Mouse (Mus musculus) MEL (cell line): ENCODE measurements around the gene Abhd12. TPM values are rescaled to one million over a fixed set of nuclear protein-coding genes. Genes with fewer than 3 reads are reported as not detected.

Experiments used
- DNase-seq: peaks from one replicate; pipeline ENCODE4 v3.0.0; 2011; ENCODE audit warnings: low read depth, low spot score
- H3K27ac ChIP-seq: 2 replicates; pipeline ENCODE4 v1.5.1; 2012; ENCODE audit warnings: low read depth, mild to moderate bottlenecking, control low read depth, low read length, moderate library complexity; ENCODE audit not compliant: control insufficient read depth
- H3K27me3 ChIP-seq, 2 experiments: fragments of 150-350 bp in 1 of 2; sonication (generic) in 1 of 2; 2 replicates each; pipeline ENCODE4 v1.6.1; 2012; ENCODE audit warnings: low read length in 2 of 2, mild to moderate bottlenecking in 2 of 2, improper control_type of control experiment in 1 of 2, moderate library complexity in 1 of 2; ENCODE audit not compliant: insufficient read depth in 2 of 2, control insufficient read depth in 1 of 2
- H3K36me3 ChIP-seq, 2 experiments: 2 replicates each; pipeline ENCODE4 v1.6.1; 2012 to 2014; ENCODE audit warnings: low read length in 2 of 2, improper control_type of control experiment in 1 of 2, inconsistent platforms in 1 of 2, mild to moderate bottlenecking in 1 of 2; ENCODE audit not compliant: insufficient read depth in 2 of 2, control insufficient read depth in 1 of 2
- H3K4me1 ChIP-seq, 2 experiments: fragments of 150-350 bp in 1 of 2; sonication (generic) in 1 of 2; 2 replicates each; pipeline ENCODE4 v1.6.1; 2012; ENCODE audit warnings: low read length in 2 of 2, improper control_type of control experiment in 1 of 2, mild to moderate bottlenecking in 1 of 2; ENCODE audit not compliant: insufficient read depth in 2 of 2, control insufficient read depth in 1 of 2
- H3K4me3 ChIP-seq, 2 experiments: fragments of 150-350 bp in 1 of 2; sonication (generic) in 1 of 2; 2 replicates each; pipeline ENCODE4 v1.5.1; 2012; ENCODE audit warnings: low read depth in 2 of 2, low read length in 2 of 2, mild to moderate bottlenecking in 2 of 2, moderate library complexity in 2 of 2, control low read depth in 1 of 2, improper control_type of control experiment in 1 of 2; ENCODE audit not compliant: control insufficient read depth in 1 of 2, insufficient read depth in 1 of 2
- H3K79me2 ChIP-seq: 2 replicates; pipeline ENCODE4 v1.6.1; 2012; ENCODE audit warnings: mild to moderate bottlenecking, low read length, moderate library complexity; ENCODE audit not compliant: control insufficient read depth, poor library complexity, insufficient read depth
- H3K9ac ChIP-seq: 2 replicates; pipeline ENCODE4 v1.6.1; 2012; ENCODE audit warnings: low read depth, mild to moderate bottlenecking, control low read depth, low read length, moderate library complexity; ENCODE audit not compliant: control insufficient read depth, poor library complexity, severe bottlenecking
- H3K9me3 ChIP-seq: fragments of 150-350 bp; sonication (generic); replicated peaks from 2 replicates; pipeline ENCODE4 v1.6.1; 2012; ENCODE audit warnings: mild to moderate bottlenecking, low read length, improper control_type of control experiment, moderate library complexity; ENCODE audit not compliant: insufficient read depth
- BHLHE40 ChIP-seq: IDR thresholded peaks from 2 replicates; pipeline ENCODE4 v1.6.1; 2012; ENCODE audit warnings: low read depth, mild to moderate bottlenecking, inconsistent platforms, low read length, improper control_type of control experiment, borderline replicate concordance
- CHD2 ChIP-seq: IDR thresholded peaks from 2 replicates; pipeline ENCODE4 v1.6.1; 2011; ENCODE audit warnings: low read length, improper control_type of control experiment
- CTCF ChIP-seq, 3 experiments: IDR thresholded peaks in 2 of 3; conservative IDR thresholded peaks in 1 of 3; 2 replicates each; pipeline ENCODE4 v1.5.1; 2011 to 2012; ENCODE audit warnings: low read length in 3 of 3, low read depth in 2 of 3, mild to moderate bottlenecking in 2 of 3, improper control_type of control experiment in 1 of 3, inconsistent platforms in 1 of 3, mixed read lengths in 1 of 3, moderate library complexity in 1 of 3; ENCODE audit not compliant: control insufficient read depth in 1 of 3, insufficient read depth in 1 of 3, poor library complexity in 1 of 3, severe bottlenecking in 1 of 3
- ELF1 ChIP-seq: IDR thresholded peaks from 2 replicates; pipeline ENCODE4 v1.6.1; 2014; ENCODE audit warnings: low read depth, mild to moderate bottlenecking, inconsistent platforms, low read length, improper control_type of control experiment, moderate library complexity
- EP300 ChIP-seq, 2 experiments: IDR thresholded peaks; 2 replicates each; pipeline ENCODE4 v1.6.1; 2011; ENCODE audit warnings: improper control_type of control experiment in 2 of 2, low read length in 2 of 2, low read depth in 1 of 2, mild to moderate bottlenecking in 1 of 2
- ETS1 ChIP-seq: IDR thresholded peaks from 2 replicates; pipeline ENCODE4 v1.6.1; 2012; ENCODE audit warnings: low read depth, mild to moderate bottlenecking, inconsistent platforms, low read length, improper control_type of control experiment, moderate library complexity
- GATA1 ChIP-seq: IDR thresholded peaks from 2 replicates; pipeline ENCODE4 v1.6.1; 2011; ENCODE audit warnings: low read depth, low read length, improper control_type of control experiment
- KAT2A ChIP-seq: conservative IDR thresholded peaks from 2 replicates; pipeline ENCODE4 v1.6.1; 2012; ENCODE audit warnings: low read depth, low read length, improper control_type of control experiment, inconsistent platforms
- MAFK ChIP-seq: IDR thresholded peaks from 2 replicates; pipeline ENCODE4 v1.6.1; 2011; ENCODE audit warnings: low read depth, mild to moderate bottlenecking, low read length, improper control_type of control experiment, borderline replicate concordance
- MAX ChIP-seq: IDR thresholded peaks from 2 replicates; pipeline ENCODE4 v1.6.1; 2011; ENCODE audit warnings: low read length, improper control_type of control experiment
- MEF2A ChIP-seq: IDR thresholded peaks from 2 replicates; pipeline ENCODE4 v1.6.1; 2014; ENCODE audit warnings: low read depth, mild to moderate bottlenecking, inconsistent platforms, low read length, improper control_type of control experiment; ENCODE audit not compliant: poor library complexity, insufficient replicate concordance, severe bottlenecking; ENCODE audit errors: extremely low read depth
- MXI1 ChIP-seq: IDR thresholded peaks from 2 replicates; pipeline ENCODE4 v1.6.1; 2011; ENCODE audit warnings: mild to moderate bottlenecking, low read depth, low read length, improper control_type of control experiment
- MYB ChIP-seq: IDR thresholded peaks from 2 replicates; pipeline ENCODE4 v1.6.1; 2011; ENCODE audit warnings: mild to moderate bottlenecking, low read depth, low read length, improper control_type of control experiment
- MYC ChIP-seq: IDR thresholded peaks from 2 replicates; pipeline ENCODE4 v1.6.1; 2011; ENCODE audit warnings: low read depth, mild to moderate bottlenecking, low read length, improper control_type of control experiment, moderate library complexity
- NELFE ChIP-seq: IDR thresholded peaks from 2 replicates; pipeline ENCODE4 v1.6.1; 2011; ENCODE audit warnings: low read depth, low read length, improper control_type of control experiment
- POLR2A ChIP-seq, 2 experiments: IDR thresholded peaks; 2 replicates each; pipeline ENCODE4 v1.6.1; 2011 to 2012; ENCODE audit warnings: low read length in 2 of 2, mild to moderate bottlenecking in 2 of 2, control low read depth in 1 of 2, improper control_type of control experiment in 1 of 2, low read depth in 1 of 2, moderate library complexity in 1 of 2; ENCODE audit not compliant: control insufficient read depth in 1 of 2, insufficient read depth in 1 of 2, poor library complexity in 1 of 2
- POLR2AphosphoS2 ChIP-seq: IDR thresholded peaks from 2 replicates; pipeline ENCODE4 v1.6.1; 2011; ENCODE audit warnings: low read length, improper control_type of control experiment
- RAD21 ChIP-seq: IDR thresholded peaks from 2 replicates; pipeline ENCODE4 v1.6.1; 2011; ENCODE audit warnings: mild to moderate bottlenecking, low read depth, low read length, improper control_type of control experiment
- RCOR1 ChIP-seq: IDR thresholded peaks from 2 replicates; pipeline ENCODE4 v1.6.1; 2012; ENCODE audit warnings: low read depth, mild to moderate bottlenecking, inconsistent platforms, low read length, improper control_type of control experiment
- SIN3A ChIP-seq: IDR thresholded peaks from 2 replicates; pipeline ENCODE4 v1.6.1; 2012; ENCODE audit warnings: low read length, improper control_type of control experiment, inconsistent platforms
- TAL1 ChIP-seq: IDR thresholded peaks from 2 replicates; pipeline ENCODE4 v1.6.1; 2012; ENCODE audit warnings: mild to moderate bottlenecking, inconsistent platforms, low read length, moderate library complexity, mixed read lengths
- USF1 ChIP-seq: IDR thresholded peaks from 2 replicates; pipeline ENCODE4 v1.6.1; 2014; ENCODE audit warnings: low read depth, mild to moderate bottlenecking, inconsistent platforms, low read length, improper control_type of control experiment, moderate library complexity
- USF2 ChIP-seq, 2 experiments: IDR thresholded peaks; 2 replicates each; pipeline ENCODE4 v1.6.1; 2011 to 2012; ENCODE audit warnings: improper control_type of control experiment in 2 of 2, low read length in 2 of 2, borderline replicate concordance in 1 of 2, inconsistent platforms in 1 of 2, low read depth in 1 of 2, mild to moderate bottlenecking in 1 of 2; ENCODE audit not compliant: insufficient read depth in 1 of 2
- ZKSCAN1 ChIP-seq: IDR thresholded peaks from 2 replicates; pipeline ENCODE4 v1.6.1; 2012; ENCODE audit warnings: low read depth, mild to moderate bottlenecking, inconsistent platforms, low read length, improper control_type of control experiment, moderate library complexity
- polyA plus RNA-seq, 2 experiments: library from polyadenylated mRNA; stranded (reverse) in 1 of 2; unstranded in 1 of 2; fragments of >175 nt in 1 of 2; fragments of >200 nt in 1 of 2; gene quantifications; 2 replicates each; pipeline versions ENCODE4 v1.2.1 to v1.2.4; 2012; ENCODE audit warnings: low replicate concordance in 2 of 2, low read depth in 1 of 2; ENCODE audit not compliant: insufficient read length in 2 of 2, insufficient read depth in 1 of 2, missing spikeins in 1 of 2
- total RNA-seq: library from RNA; depleted of rRNA; stranded (reverse); fragments of 300-350 nt; gene quantifications from 2 replicates; pipeline ENCODE4 v1.2.3, GENCODE M21; 2012

Gene Abhd12
- total and polyA plus RNA-seq, 3 experiments = 23.7 to 29.4 TPM; not detected in 1

GRCm38 (mm10) chr2:150861128-150861527, 43.4 kb downstream of the Abhd12 start:
- TF ChIP-seq RCOR1 = no peak
- TF ChIP-seq GATA1 = no peak
- TF ChIP-seq BHLHE40 = no peak
- no peak for TF ChIP-seq MYB
- TF ChIP-seq MAFK = no peak
- TF ChIP-seq ETS1 = no peak
- no peak for TF ChIP-seq TAL1
- no peak for TF ChIP-seq MEF2A
- TF ChIP-seq ZKSCAN1 = no peak
- TF ChIP-seq USF2 (IDR thresholded peaks at IDR 0.05; ENCODE audit: borderline replicate concordance in 1 of 2, insufficient read depth in 1 of 2, low read depth in 1 of 2, low read length in 2 of 2) = no peak
- TF ChIP-seq RAD21 = no peak
- TF ChIP-seq MXI1 = no peak
- no peak overlapping the region for H3K9ac ChIP-seq
- H3K9me3 ChIP-seq = no peaks in the 10 kb centered on the region
- H3K36me3 ChIP-seq = no peaks in the 10 kb centered on the region; a peak in 1 of 4 replicates
- no peak overlapping the region for H3K4me3 ChIP-seq
- no peak for DNase-seq
- H3K27ac ChIP-seq = no peak overlapping the region
- no peaks in the 10 kb centered on the region for H3K79me2 ChIP-seq
- H3K4me1 ChIP-seq = no peaks in the 10 kb centered on the region
- H3K27me3 ChIP-seq = no peaks in the 10 kb centered on the region

DNA sequence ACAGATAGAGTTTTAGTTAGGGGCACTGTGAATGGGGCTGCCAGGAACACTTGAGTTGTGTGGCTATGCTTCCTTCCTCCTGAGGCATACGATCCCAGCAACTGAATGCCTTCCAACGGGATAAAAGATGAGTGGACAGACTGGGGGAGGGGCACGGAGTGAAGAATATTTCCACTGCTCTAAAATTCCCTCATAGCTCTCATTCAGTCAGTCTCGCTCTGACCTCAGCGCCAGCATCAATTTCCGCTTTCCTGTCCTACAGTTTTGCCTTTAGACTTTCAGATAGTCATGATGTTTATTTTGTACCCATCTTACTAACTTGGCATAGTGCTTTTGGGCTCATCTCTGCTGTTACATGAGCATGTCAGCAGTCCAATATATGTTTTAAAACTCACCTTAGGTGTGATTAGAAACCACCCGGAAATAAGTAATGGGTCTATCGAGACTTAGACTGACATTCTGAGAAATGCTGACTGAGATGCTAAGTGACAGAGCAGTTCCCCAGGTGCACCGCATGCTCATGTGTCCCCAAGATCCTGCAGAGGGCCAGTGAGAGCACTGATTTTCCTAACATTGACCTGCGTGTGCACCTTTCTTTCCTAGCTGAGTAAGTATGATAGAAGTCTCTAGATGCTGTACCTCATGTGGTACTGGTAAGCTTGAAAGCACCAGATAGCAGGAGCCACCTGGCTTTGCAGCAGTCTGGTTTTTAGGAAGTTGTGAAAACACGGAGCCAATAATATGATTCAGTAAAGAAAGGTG, 44.7 kb downstream of the Abhd12 start:
- Histone ChIP-seq H3K4me1 (no peaks in the 10 kb centered on the region), H3K27me3 (no peaks in the 10 kb centered on the region), H3K9ac (no peak overlapping the region), H3K4me3 (no peak overlapping the region), H3K36me3 (no peaks in the 10 kb centered on the region; a peak in 2 of 4 replicates), H3K27ac (no peak overlapping the region), H3K9me3 (no peaks in the 10 kb centered on the region), H3K79me2 (no peaks in the 10 kb centered on the region)
- DNase-seq = no peak
- no peak for TF ChIP-seq BHLHE40
- TF ChIP-seq EP300 (IDR thresholded peaks at IDR 0.05; ENCODE audit: low read depth in 1 of 2, low read length in 2 of 2) = no peak
- TF ChIP-seq KAT2A = no peak
- no peak for TF ChIP-seq CHD2
- no peak for TF ChIP-seq USF1
- no peak for TF ChIP-seq ELF1
- no peak for TF ChIP-seq CTCF (IDR thresholded peaks at IDR 0.05 in 2 of 3, conservative IDR thresholded peaks at IDR 0.05 in 1 of 3; ENCODE audit: control insufficient read depth in 1 of 3, insufficient read depth in 1 of 3, low read depth in 2 of 3, low read length in 3 of 3, poor library complexity in 1 of 3, severe bottlenecking in 1 of 3)
- no peak for TF ChIP-seq POLR2AphosphoS2
- no peak for TF ChIP-seq NELFE
- TF ChIP-seq ETS1 = no peak
- TF ChIP-seq TAL1 = no peak
- no peak for TF ChIP-seq SIN3A
- no peak for TF ChIP-seq MYC
- no peak for TF ChIP-seq POLR2A (IDR thresholded peaks at IDR 0.05; ENCODE audit: control insufficient read depth in 1 of 2, insufficient read depth in 1 of 2, low read depth in 1 of 2, low read length in 2 of 2, poor library complexity in 1 of 2)
- TF ChIP-seq MAFK = no peak
- no peak for TF ChIP-seq MAX
- no peak for TF ChIP-seq MEF2A
